In the genomic region with DNA sequence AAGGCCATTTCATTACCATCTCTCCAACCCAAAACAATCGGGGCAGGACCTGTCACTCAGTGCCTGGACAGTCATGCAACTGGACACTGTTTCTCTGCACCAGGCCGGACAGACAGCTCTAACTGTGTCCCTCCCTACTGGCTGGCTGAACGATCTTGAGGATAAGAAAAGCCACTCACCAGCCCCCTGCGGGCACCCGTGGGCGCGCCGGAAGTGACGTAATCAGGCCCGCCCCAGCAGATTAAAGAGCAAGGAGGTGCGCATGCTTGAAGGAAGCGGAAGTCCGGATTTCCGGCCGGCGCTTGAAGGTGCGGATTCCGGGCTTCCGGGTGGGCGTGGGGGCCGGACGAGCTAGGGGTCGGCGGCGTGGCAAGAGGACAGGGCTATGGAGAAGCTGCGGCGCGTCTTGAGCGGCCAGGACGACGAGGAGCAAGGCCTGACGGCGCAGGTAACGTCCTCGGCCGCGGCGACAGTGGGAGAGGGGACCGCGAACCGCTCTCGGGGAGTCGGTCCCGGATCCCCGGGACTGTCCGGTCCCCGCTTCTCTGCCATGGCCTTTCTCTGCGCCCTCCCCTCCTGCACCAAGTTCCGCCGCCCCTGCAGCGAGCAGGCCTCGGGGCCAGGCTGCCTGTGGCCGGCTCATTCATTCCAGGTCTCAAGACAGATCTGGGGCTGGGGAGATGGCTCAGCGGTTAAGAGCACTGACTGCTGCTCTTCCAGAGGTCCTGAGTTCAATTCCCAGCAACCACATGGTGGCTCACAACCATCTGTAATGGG, we compare ENCODE assay signal across 8 mouse cellular contexts. TPM values are rescaled to one million over a fixed set of nuclear protein-coding genes. Genes with fewer than 3 reads are reported as not detected.
DNase-seq lines count a peak whose midpoint lies in the region; ATAC-seq and TF ChIP-seq lines count a peak whose summit lies in the region.

A gene (plus strand): TSS at position 265 of the 777 bp plus-strand sequence.

- TF ChIP-seq CTCF in liver, embryonic 14.5 days (IDR thresholded peaks at IDR 0.05; ENCODE audit: low read depth), result no peak
- peak; percentile 8; the same call in 1 of the 2 replicates for TF ChIP-seq CTCF in stomach, postnatal 0 days (IDR thresholded peaks at IDR 0.05; ENCODE audit: low read depth)

- H3K27ac ChIP-seq in forebrain, embryonic 10.5 days, result peak within 1 kb of the TSS; percentile 80
- H3K27ac ChIP-seq in heart, embryonic 15.5 days, result peak within 1 kb of the TSS; percentile 61
- H3K27ac ChIP-seq in liver, embryonic 14.5 days, result peak within 1 kb of the TSS; percentile 40; the same call in 1 of the 2 replicates
- H3K27ac ChIP-seq in neural tube, embryonic 11.5 days (ENCODE audit: low read depth, low read length), result peak within 1 kb of the TSS; percentile 74
- H3K27ac ChIP-seq in stomach, postnatal 0 days (replicated peaks), result peak within 1 kb of the TSS; percentile 86

- H3K9ac ChIP-seq in heart, embryonic 15.5 days, result peak within 1 kb of the TSS; percentile 76
- peak within 1 kb of the TSS; percentile 82 for H3K9ac ChIP-seq in liver, embryonic 14.5 days (replicated peaks)
- peak within 1 kb of the TSS; percentile 64 for H3K9ac ChIP-seq in neural tube, embryonic 11.5 days (ENCODE audit: low read length)
- H3K9ac ChIP-seq in stomach, postnatal 0 days (ENCODE audit: low read length), result peak within 1 kb of the TSS; percentile 77

- no peaks in the 10 kb centered on the region for H3K27me3 ChIP-seq in forebrain, embryonic 10.5 days (ENCODE audit: poor library complexity, severe bottlenecking)
- H3K27me3 ChIP-seq in heart, embryonic 15.5 days, result no peaks in the 10 kb centered on the region
- H3K27me3 ChIP-seq in liver, embryonic 14.5 days (ENCODE audit: control insufficient read depth, insufficient read depth, low read length), result no peaks in the 10 kb centered on the region
- no peaks in the 10 kb centered on the region for H3K27me3 ChIP-seq in neural tube, embryonic 11.5 days (ENCODE audit: control insufficient read depth, insufficient read depth, low read length)
- no peaks in the 10 kb centered on the region for H3K27me3 ChIP-seq in stomach, postnatal 0 days (ENCODE audit: control insufficient read depth, insufficient read depth, low read length)

- peak; percentile 96 for ATAC-seq in CD4-positive, CD25-positive, alpha-beta regulatory T cell, adult 4 months
- ATAC-seq in heart, embryonic 15.5 days (replicated peaks; ENCODE audit: insufficient number of reproducible peaks, insufficient read depth, low FRiP score, low read depth), result peak; percentile 88
- peak; percentile 94 for ATAC-seq in liver, embryonic 14.5 days (ENCODE audit: insufficient read depth)
- peak; percentile 93 for ATAC-seq in neural tube, embryonic 11.5 days (ENCODE audit: insufficient read depth, low FRiP score, low TSS enrichment)
- ATAC-seq in stomach, postnatal 0 days (ENCODE audit: low FRiP score, low TSS enrichment), result peak; percentile 93

- WGBS in forebrain, embryonic 10.5 days, result 1% methylated on average over 47 of the region's 54 CpGs
- under 1% methylated on average over 54 of the region's 54 CpGs for WGBS in heart, embryonic 15.5 days
- WGBS in liver, embryonic 14.5 days (ENCODE audit: insufficient replicate concordance), result under 1% methylated on average over 52 of the region's 54 CpGs
- WGBS in neural tube, embryonic 11.5 days, result under 1% methylated on average over 38 of the region's 54 CpGs
- under 1% methylated on average over 47 of the region's 54 CpGs for WGBS in stomach, postnatal 0 days

- peak; percentile 81 for DNase-seq in c-Kit-negative CD71-positive TER-119-positive erythroid progenitor cells, embryonic 14.5 days (ENCODE audit: low read depth, low spot score)
- DNase-seq in forebrain, embryonic 10.5 days (ENCODE audit: extremely low spot score, low spot score), result peak; percentile 96
- DNase-seq in kidney, postnatal 25 days, result peak; percentile 97 to 98
- peak; percentile 85 to 90 (median 86) for DNase-seq in liver, embryonic 14.5 days (ENCODE audit: low read depth in 3 of 3, low spot score in 3 of 3)
- peak; percentile 97 for DNase-seq in neural tube, embryonic 11.5 days (ENCODE audit: low spot score)
- DNase-seq in stomach, postnatal 0 days (ENCODE audit: low spot score), result peak; percentile 96

- no peaks in the 10 kb centered on the region for H3K9me3 ChIP-seq in forebrain, embryonic 10.5 days
- H3K9me3 ChIP-seq in heart, embryonic 15.5 days (replicated peaks), result no peaks in the 10 kb centered on the region
- H3K9me3 ChIP-seq in liver, embryonic 14.5 days (ENCODE audit: control insufficient read depth, low read length), result no peaks in the 10 kb centered on the region
- no peaks in the 10 kb centered on the region for H3K9me3 ChIP-seq in neural tube, embryonic 11.5 days (ENCODE audit: control insufficient read depth, low read length)
- H3K9me3 ChIP-seq in stomach, postnatal 0 days (ENCODE audit: control insufficient read depth, low read length), result no peaks in the 10 kb centered on the region

- peak within 1 kb of the TSS; percentile 70 for H3K4me2 ChIP-seq in heart, embryonic 15.5 days
- peak within 1 kb of the TSS; percentile 87 for H3K4me2 ChIP-seq in liver, embryonic 14.5 days (ENCODE audit: low read depth)
- peak within 1 kb of the TSS; percentile 53 for H3K4me2 ChIP-seq in neural tube, embryonic 11.5 days (ENCODE audit: low read depth)
- H3K4me2 ChIP-seq in stomach, postnatal 0 days (replicated peaks; ENCODE audit: low read depth), result peak within 1 kb of the TSS; percentile 56

- H3K36me3 ChIP-seq in forebrain, embryonic 10.5 days (replicated peaks), result no peaks in the 10 kb centered on the region
- H3K36me3 ChIP-seq in heart, embryonic 15.5 days, result no peaks in the 10 kb centered on the region
- no peaks in the 10 kb centered on the region for H3K36me3 ChIP-seq in liver, embryonic 14.5 days (replicated peaks; ENCODE audit: control insufficient read depth, insufficient read depth, low read depth)
- H3K36me3 ChIP-seq in neural tube, embryonic 11.5 days (ENCODE audit: control insufficient read depth, insufficient read depth, low read length), result no peaks in the 10 kb centered on the region
- no peaks in the 10 kb centered on the region for H3K36me3 ChIP-seq in stomach, postnatal 0 days (ENCODE audit: control insufficient read depth, insufficient read depth, low read length)

- peaks cover 23% of the 10 kb centered on the region for H3K4me1 ChIP-seq in forebrain, embryonic 10.5 days
- H3K4me1 ChIP-seq in heart, embryonic 15.5 days (replicated peaks), result peaks cover 17% of the 10 kb centered on the region
- peaks cover 8 to 17% of the 10 kb centered on the region in 2 experiments; a peak in 3 of 4 replicates for H3K4me1 ChIP-seq in liver, embryonic 14.5 days (replicated peaks; ENCODE audit: control insufficient read depth in 2 of 2, insufficient read depth in 2 of 2, low read length in 1 of 2)
- H3K4me1 ChIP-seq in neural tube, embryonic 11.5 days (ENCODE audit: control insufficient read depth, insufficient read depth, low read length), result peaks cover 10% of the 10 kb centered on the region
- 0 out of 2 replicates have a peak, but pooled peaks cover 3% of the 10 kb centered on the region for H3K4me1 ChIP-seq in stomach, postnatal 0 days (replicated peaks; ENCODE audit: control insufficient read depth, insufficient read depth)

- H3K4me3 ChIP-seq in forebrain, embryonic 10.5 days, result peak within 1 kb of the TSS; percentile 94
- H3K4me3 ChIP-seq in heart, embryonic 15.5 days, result peak within 1 kb of the TSS; percentile 67
- peak within 1 kb of the TSS; percentile 74 to 85 for H3K4me3 ChIP-seq in liver, embryonic 14.5 days (ENCODE audit: insufficient read depth in 1 of 2, low read depth in 2 of 2, low read length in 2 of 2)
- peak within 1 kb of the TSS; percentile 79 for H3K4me3 ChIP-seq in neural tube, embryonic 11.5 days (ENCODE audit: low read depth, low read length)
- H3K4me3 ChIP-seq in stomach, postnatal 0 days (ENCODE audit: low read depth, low read length), result peak within 1 kb of the TSS; percentile 81

- no peak for TF ChIP-seq EP300 in liver, embryonic 14.5 days (IDR thresholded peaks at IDR 0.05; ENCODE audit: low read depth)
- TF ChIP-seq EP300 in stomach, postnatal 0 days (optimal IDR thresholded peaks at IDR 0.05), result peak; percentile 73

RNA-seq across cellular contexts. Expression of the gene that starts here (rescaled TPM):
- 100 to 1,000 TPM; 129 to 135 TPM for polyA plus RNA-seq in CD4-positive, CD25-positive, alpha-beta regulatory T cell, adult 4 months (2017; shearing (Covaris generic))
- polyA plus RNA-seq in forebrain, embryonic 10.5 days (2016; fragmentation: Nextera tagmentation; extraction: Ambion mirVana), result 58.6 and 62.9 TPM in 2 replicates
- 58.6 and 64.0 TPM in 2 replicates for polyA plus RNA-seq in heart, embryonic 15.5 days (2015; fragmentation: Nextera tagmentation; extraction: Ambion mirVana)
- polyA plus RNA-seq in liver, embryonic 14.5 days (2012; rRNA removed), result 39.5 and 46.9 TPM in 2 replicates
- polyA plus RNA-seq in liver, embryonic 14.5 days (2014; fragmentation: Nextera tagmentation; extraction: Ambion mirVana), result 51.7 and 51.9 TPM in 2 replicates
- polyA plus RNA-seq in neural tube, embryonic 11.5 days (2014; fragmentation: Nextera tagmentation; extraction: Ambion mirVana), result 67.1 and 67.3 TPM in 2 replicates
- 96.2 and 104 TPM in 2 replicates for polyA plus RNA-seq in stomach, postnatal 0 days (2015; fragmentation: Nextera tagmentation; extraction: Ambion mirVana)

Comparison
In these comparisons a context has a peak if more than half of its experiments do, and no peak if none do; other contexts are left out.
1. Peak in every context shown above with its lines: DNase-seq, ATAC-seq, H3K4me3 ChIP-seq and H3K27ac ChIP-seq.